Mouse (Mus musculus) gastrocnemius, adult 8-10 months (tissue): ENCODE measurements at regions not wholly inside any gene's neighbourhood (a gene's known extent, or its start where the extent isn't known, plus 50 kb on each side); places are given as distances from the start of the nearest gene placed in this dataset.

Experiments used
- DNase-seq, 2 experiments: peaks; one replicate each; pipeline ENCODE4 v3.0.0; 2022; ENCODE audit warnings: low spot score in 2 of 2

DNA sequence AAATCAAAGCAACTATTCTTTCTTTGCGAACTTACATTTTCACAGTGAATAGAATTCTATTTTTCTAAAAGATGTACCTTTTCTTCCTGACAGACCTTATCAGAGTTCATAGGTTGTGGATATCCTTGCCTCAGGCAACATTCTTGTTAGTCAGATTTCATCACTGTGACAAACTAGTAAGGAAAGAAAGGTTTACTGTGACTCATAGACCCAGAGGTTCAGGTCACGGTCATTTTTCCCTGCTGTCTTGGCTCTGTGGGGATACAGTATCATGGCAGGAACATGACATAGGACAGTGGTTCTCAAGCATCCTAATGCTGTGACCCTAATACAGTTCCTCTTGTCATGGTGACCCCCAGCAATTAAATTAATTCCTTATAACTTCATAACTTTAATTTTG, 78.4 kb upstream of the Akt3 start:
- DNase-seq = no peak

DNA sequence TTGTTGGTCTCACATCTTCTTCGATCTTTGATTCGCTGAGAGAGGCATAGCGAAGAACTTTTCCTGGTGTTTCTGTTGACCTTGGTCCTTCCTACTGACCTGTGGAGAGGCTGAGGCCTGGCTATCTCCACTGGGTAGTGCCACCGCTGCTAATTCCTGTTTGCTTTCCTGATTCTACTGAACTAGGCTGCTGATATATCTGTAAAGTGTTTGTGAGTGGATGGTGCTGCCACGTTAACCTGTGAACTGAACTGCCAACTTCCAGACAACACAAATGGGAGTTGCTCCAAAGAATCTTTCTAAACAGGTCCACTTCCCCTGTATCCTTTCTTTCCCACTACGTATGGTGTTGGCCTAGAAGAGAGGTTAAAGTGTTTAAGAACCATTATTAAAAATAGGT, 78.0 kb upstream of the Akt3 start:
- no peak for DNase-seq

DNA sequence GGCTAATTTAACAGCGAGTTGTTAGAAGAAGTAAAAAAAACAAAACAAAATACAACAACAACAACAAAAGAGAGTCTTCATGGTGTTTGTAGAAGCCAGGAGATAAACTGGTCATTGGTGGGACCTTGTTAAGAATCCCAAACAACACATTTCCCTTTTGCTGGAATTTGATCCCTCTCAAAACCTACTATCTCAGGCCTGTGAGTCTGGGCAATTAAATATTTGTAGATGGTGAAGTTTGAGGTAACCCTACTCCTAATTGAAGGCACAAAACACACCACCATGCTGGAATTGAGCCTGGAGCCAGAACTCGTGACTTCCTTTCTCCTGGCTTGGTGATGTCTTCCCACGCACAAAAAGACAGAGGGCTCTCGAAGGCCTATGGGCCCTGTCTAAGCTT, 65.4 kb upstream of the Akt3 start:
- DNase-seq = no peak

DNA sequence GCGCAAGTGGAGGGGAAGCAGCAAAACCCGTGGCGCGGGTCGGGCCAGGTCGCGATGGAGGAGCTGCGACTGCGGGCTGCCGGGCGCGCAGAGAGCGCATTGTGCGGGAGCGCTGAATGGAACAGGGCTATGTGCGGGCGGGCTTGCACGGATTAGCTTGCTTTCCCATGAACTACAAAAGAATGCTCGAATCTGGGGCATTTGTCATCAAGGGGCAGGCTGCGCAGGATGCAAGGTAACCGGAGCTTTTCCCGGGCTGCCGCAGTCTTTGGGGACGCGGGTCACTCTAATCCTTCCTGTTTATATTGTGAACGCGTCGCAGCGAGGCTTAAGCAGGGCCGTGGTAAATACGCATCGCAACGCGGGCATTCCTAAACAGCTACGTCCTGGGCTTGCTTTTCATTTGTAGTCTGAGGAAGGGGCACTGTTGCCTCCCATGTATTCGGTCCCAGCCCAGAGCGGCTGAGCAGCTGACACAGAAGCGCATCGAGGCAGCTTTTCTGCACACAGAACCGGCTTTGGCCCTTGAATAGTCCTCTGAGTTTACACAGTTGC, 64.8 kb upstream of the Akt3 start:
- DNase-seq = no peak

DNA sequence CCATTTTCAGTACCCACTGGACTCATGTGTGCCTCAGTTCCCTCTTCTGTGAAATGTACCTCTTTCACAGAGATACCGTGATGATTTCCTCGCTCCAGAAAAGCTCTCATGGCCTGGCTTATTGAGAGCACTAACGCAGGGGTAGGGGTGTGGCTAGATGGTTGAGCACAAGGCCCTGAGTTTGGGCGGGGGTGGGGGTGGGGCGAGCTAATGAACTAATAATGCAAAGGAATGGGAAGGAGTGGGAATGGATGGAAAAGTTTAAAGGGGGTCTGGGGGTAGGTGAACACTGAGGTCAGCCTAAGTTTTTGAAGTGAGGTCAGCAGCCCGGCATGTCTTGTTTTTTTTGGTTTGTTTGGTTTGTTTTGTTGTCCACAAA, 64.3 kb upstream of the Akt3 start:
- DNase-seq = no peak

DNA sequence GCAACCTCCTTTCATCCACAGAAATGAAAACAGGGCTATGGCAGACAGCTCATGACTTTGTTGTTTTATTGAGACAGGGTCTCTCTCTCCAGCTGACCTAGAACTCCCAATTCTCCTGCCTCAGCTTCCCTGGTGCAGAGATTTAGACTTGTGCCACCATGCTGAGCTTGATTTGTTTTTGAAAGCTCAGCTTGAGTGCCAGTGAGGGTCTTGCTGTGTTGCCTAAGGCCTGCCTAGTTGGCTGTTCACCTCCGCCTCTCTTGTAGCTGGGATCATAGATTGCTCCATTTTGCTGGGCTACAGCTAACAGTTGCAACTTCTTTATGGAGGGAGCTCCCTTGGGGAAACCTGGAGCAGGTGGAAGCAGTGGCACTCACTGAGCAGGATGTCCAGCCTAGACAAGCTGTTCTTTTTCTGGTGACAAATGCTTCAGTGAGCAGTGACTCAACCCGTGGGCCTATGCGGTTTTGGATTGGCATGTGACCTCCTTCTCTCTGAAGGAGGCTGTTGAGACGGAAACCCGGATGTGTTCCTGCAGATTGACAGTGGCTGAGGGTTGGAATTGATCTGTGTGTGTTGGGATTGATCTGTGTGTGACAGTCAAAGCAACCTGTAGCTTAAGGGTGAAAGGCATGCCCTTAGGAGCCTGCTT, 63.8 kb upstream of the Akt3 start:
- no peak for DNase-seq

DNA sequence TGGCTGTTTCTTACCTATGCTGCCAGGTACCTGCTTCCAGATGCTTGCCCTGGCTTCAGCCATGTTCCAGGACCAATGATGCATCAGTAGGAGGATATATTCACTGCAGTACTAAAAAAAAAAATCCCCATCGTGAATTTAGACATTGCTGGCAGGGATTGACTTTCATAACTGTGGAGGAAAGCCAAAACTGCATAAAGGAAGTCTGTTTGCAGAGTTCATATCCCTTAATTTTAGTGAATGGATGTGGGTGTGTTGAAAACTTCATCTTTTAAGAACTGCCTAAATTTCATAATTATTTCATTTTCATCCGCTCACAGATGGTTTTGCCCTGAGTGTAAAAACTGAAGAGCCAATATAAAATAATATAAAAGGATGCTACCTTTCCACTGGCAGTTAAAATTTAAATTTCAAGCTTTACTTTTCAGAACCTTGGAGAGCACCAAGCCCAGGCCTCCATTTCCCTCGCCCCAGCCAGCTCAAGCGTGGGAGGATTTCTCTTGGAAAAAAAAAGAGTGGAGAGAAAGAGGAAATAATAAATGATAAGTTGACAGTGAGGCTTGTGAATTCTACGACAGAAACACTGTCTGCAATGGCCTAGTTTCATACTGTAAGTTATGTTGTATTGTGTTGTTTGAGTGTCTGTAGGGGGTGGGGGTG, 50.3 kb upstream of the Akt3 start:
- no peak for DNase-seq
